Mouse (Mus musculus) cortical plate, adult 2 months (tissue): ENCODE data around the gene Map1b.

Source experiments
- CTCF ChIP-seq: fragments of 200-500 bp; IDR thresholded peaks from 2 replicates; pipeline ENCODE4 v1.5.1; 2011; ENCODE audit warnings: mild to moderate bottlenecking, control low read depth, low read length; ENCODE audit not compliant: insufficient read depth; ENCODE audit errors: extremely low read depth
- POLR2A ChIP-seq: fragments of 200-500 bp; IDR thresholded peaks from 2 replicates; pipeline ENCODE4 v1.6.1; 2011; ENCODE audit warnings: mild to moderate bottlenecking, low read length, control low read depth; ENCODE audit not compliant: insufficient read depth; ENCODE audit errors: extremely low read depth

DNA sequence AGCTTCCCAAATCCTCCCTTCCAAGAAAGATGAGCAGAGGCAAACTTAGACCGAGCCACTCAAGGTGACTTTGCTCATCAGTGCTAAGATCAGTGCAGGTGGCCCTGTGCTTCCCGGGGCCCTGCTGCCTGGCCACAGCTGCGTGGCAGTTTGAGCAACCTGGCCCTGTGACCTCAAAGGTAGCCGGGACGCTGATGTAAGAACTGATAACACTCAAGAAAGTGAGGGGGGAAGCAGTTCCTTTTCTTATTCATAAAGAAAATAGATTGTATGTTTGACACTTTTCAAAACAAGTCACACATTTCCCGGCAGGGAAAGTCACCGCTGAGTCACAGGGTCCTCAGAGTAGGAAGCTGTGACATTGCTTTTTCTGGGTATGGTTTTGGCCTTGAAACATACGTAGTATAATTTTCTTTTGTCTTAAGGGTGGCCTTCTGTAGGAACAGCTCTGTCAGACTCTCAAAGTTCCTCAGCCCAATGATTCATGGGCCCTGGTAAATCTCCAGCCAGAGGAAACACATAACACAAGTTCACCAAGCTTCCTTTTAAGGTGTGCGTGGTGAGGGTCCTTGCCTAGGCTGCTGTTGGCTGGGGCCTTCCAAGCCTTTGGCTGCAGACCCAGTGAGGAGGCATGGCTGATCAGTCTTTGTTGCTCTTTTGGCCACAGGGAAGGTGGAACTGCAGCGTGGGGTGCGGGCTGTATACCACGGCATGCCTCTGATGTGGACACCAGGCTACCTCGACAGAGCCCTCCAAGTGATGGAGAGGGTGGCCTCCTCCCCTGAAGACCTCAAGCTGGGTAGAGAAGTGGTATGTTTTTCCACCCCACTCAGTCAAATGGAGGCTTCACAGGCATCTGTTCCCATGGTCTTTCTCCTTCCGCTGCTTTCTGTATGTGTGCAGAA lies 105.5 kb downstream of the Map1b start:
- TF ChIP-seq CTCF (no peak), POLR2A (no peak)
